Mouse (Mus musculus) hematopoietic stem cell, adult 5-6 weeks (primary cell): ENCODE results near the gene Hist1h1d. TPM values are rescaled to one million over a fixed set of nuclear protein-coding genes. Genes with fewer than 3 reads are reported as not detected.
"Not testable (repeated sequence)": the region's sequence is repeated elsewhere in the genome, so short reads cannot be mapped to it uniquely, and the experiment has no call there.

Experiments used
- ATAC-seq, 2 experiments: fragments of 125-278 bp in 1 of 2; replicated peaks in 1 of 2; 2 replicates each; pipeline ENCODE4 v1.8.0; 2016 to 2017; ENCODE audit warnings: inconsistent platforms in 2 of 2, mild to moderate bottlenecking in 2 of 2, moderate number of reproducible peaks in 2 of 2, low read depth in 1 of 2, moderate TSS enrichment in 1 of 2; ENCODE audit not compliant: low FRiP score in 2 of 2, poor library complexity in 2 of 2, severe bottlenecking in 2 of 2, insufficient read depth in 1 of 2, low TSS enrichment in 1 of 2
- total RNA-seq: library from RNA; stranded (forward); fragments of 172-1452, 232-1000 nt; gene quantifications from 2 replicates; pipeline ENCODE4 v1.2.3, GENCODE M21; 2017

Hist1h1d gene
- total RNA-seq, 1 experiment from 2014 or later, result 39.0 TPM

GRCm38 (mm10) chr13:23539821-23540220 is 13.2 kb upstream of the Hist1h1d start:
- ATAC-seq, result not testable (repeated sequence)

GRCm38 (mm10) chr13:23541497-23541896 is 11.6 kb upstream of the Hist1h1d start:
- no peak for ATAC-seq

DNA sequence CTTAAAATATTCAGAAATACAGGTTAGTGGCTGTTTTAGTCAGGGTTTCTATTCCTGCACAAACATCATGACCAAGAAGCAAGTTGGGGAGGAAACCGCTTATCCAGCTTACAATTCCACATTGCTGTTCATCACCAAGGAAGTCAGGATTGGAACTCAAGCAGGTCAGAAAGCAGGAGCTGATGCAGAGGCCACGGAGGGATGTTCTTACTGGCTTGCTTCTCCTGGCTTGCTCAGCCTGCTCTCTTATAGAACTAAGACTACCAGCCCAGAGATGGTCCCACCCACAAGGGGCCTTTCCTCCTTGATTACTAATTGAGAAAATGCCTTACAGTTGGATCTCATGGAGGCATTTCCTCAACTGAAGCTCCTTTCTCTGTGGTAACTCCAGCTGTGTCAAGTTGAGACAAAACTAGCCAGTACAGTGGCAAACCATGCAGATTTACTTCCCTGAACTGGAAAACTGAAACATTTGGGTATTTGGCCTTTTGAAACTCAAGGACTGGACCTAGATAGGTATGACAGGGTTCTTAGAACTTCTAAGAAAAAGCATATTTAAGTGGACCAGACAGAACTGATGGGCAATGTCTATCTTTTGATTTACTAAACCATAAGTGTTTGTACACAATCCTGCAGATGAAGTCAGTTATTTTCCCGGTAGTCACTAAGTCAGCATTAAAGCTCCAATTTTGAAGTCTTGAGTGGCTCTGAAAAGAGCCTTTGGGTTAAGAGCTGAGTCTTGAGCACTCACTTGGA is 10.7 kb upstream of the Hist1h1d start:
- ATAC-seq, result not testable (repeated sequence)

- ATAC-seq, result peak; percentile 95 to 97
Measured at GRCm38 (mm10) chr13:23542999-23543607, 10.0 kb upstream of the Hist1h1d start, which contains the start of gene Hist1h2bh. TSS of gene Hist1h2bh (minus strand) at chr13:23543392.

DNA sequence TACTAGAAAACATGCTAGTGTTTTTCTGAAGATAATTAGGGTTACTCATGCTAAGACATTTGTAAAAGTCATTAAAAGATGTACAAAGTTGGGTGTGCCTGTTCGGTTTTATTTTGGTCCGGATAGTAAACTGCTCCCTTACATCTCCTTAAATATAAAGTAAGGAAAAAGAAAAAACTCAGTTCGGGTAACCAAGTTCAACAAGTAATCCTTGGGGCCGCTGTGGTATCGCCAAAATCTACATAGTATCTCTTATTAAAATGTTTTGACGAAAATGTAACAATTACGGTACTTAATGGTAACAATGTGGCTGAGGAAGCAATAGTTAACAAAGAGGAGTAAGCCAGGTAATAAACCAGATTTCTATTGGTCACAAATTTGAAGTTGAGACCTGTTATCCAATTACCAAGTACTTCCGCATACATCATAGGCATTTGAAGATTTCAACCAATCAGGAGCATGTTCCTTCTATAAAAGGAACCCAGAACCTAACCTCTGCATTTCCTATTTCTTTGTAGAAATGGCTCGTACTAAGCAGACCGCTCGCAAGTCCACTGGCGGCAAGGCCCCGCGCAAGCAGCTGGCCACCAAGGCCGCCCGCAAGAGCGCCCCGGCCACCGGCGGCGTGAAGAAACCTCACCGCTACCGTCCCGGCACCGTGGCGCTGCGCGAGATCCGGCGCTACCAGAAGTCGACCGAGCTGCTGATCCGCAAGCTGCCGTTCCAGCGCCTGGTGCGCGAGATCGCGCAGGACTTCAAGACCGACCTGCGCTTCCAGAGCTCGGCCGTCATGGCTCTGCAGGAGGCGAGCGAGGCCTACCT is 8.9 kb upstream of the Hist1h1d start, which contains the start of gene Hist1h3f:
Hist1h3f (plus strand) TSS at position 88 of the 822 bp plus-strand sequence.
- ATAC-seq, result peak; percentile 77 to 86

DNA sequence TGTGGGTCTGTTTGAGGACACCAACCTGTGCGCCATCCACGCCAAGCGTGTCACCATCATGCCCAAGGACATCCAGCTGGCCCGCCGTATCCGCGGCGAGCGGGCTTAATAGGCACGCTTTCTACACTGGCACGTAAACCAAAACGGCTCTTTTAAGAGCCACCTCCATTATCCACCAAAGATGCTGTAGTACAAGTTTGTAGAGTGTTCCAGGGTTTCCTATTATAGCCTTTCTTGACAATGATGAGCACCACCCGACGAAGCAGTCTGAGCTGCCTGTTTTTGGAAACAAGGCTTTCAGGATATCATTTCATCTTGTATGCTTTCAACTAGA is 8.3 kb upstream of the Hist1h1d start:
- peak; percentile 13 to 14; a peak in 2 of 4 replicates for ATAC-seq

- ATAC-seq, result no peak
Measured at GRCm38 (mm10) chr13:23546694-23547093, 6.4 kb upstream of the Hist1h1d start.

- no peak for ATAC-seq
Measured at GRCm38 (mm10) chr13:23550761-23551145, 2.3 kb upstream of the Hist1h1d start.

DNA sequence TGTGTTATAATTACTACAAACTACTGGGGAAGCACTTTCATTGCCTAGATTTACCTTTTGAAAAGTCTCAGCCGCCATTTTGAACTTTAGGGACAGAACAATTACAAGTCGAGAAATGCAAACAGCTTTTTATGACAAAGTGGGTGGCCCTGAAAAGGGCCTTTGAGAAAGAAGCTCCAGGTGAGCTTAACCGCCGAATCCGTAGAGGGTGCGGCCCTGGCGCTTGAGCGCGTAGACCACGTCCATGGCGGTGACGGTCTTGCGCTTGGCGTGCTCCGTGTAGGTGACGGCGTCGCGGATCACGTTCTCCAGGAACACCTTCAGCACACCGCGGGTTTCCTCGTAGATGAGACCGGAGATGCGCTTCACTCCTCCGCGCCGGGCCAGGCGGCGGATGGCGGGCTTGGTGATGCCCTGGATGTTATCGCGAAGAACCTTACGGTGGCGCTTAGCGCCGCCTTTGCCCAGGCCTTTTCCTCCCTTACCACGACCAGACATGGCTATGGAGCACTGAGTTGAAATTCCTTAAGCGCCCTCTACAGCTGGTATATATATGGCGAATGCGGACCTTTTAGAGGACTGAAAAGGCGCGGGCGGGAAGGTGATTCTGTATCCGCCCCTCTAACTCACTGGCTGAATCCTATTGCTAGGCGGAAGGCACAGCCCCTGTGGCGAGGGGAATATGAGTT is 1.8 kb upstream of the Hist1h1d start, which contains the start of gene Hist1h4f:
Hist1h4f (minus strand) TSS at position 503 of the 689 bp plus-strand sequence.
- ATAC-seq, result peak; percentile 62 to 74

DNA sequence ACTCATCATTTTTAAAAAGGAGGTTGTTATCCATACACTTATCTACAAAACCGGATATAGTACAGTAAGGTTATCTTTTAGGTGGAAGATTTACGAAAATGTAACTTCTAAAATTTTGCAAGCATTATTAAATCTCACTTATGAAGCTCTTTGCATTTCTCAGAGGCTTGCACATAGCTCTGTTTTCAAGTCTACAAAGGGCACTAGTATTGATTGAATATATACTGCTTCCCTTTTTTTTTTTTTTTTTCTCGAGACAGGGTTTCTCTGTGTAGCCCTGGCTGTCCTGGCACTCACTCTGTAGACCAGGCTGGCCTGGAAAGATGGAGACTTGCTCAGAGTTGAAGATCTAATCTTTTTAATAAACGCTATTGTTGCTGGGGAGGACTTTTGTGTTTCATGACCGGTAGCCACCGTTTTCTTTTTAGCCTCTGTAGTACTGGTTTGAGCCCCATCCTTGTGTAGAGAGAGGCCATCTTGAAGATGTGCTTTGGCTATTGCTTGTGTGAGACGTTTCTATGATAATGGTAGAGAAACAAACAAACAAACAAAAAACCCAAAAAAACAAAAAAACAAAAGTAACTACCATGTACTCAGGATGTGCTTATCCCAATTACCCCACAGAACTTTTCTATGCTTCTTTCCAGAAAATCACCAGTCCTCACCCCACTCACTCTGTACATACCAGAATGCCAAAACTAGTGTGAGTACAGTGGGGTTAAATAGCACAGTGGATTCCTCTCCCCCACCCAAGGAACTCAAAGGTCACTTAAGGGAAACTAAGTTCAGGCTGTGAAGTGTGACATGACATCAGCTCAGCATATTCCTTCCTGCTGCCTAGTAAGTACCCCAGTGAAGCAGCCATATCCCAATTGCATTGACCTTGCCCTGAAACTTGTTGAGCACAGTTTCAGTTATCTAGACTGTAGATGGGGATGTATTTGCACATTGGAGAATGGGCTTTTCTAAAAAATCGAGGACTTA is 839 bp upstream of the Hist1h1d start:
- no peak for ATAC-seq

- ATAC-seq, result no peak
Measured at GRCm38 (mm10) chr13:23554393-23554792, 1.3 kb downstream of the Hist1h1d start.

- ATAC-seq, result peak; percentile 51 to 63
Measured at GRCm38 (mm10) chr13:23554925-23555838, 2.1 kb downstream of the Hist1h1d start.

GRCm38 (mm10) chr13:23555839-23556416 is 2.9 kb downstream of the Hist1h1d start:
- peak; percentile 51 to 56 for ATAC-seq

GRCm38 (mm10) chr13:23556906-23557305 is 3.8 kb downstream of the Hist1h1d start:
- ATAC-seq, result no peak

GRCm38 (mm10) chr13:23560699-23561098 is 7.6 kb downstream of the Hist1h1d start:
- ATAC-seq, result not testable (repeated sequence)
